ENCODE assay signal across 26 mouse cellular contexts in the genomic region with DNA sequence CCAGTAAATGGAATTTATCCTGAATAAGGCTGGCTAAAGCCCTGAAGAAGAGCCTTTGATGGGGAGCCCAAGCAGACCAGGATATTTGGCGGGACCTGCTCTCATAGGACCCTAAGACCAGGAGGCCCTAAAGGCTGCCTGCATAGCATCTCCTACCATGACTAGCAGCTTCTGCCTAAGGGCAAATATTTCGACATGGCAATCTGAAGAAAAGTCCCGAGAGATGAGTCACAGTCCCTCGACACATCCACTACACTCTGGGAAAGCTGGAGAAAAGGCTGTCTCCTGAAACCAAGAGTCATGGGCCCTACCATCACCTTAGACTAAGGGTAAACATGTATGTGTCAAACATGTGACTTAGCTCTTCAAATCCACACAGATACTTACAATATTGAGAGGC. TPM values are rescaled to one million over a fixed set of nuclear protein-coding genes. Genes with fewer than 3 reads are reported as not detected.
DNase-seq lines count a peak whose midpoint lies in the region; ATAC-seq and TF ChIP-seq lines count a peak whose summit lies in the region.
"Had no signal": no experiment of that assay in that cellular context is flagged by ENCODE, and none has a peak within 500 bp of the region (broad histone marks: within the 10 kb centered on the region; RNA-seq: fewer than 3 reads in every experiment).

No protein-coding gene starts in this region.

- no peak overlapping the region for H3K4me2 ChIP-seq in embryonic facial prominence, embryonic 13.5 days
- no peak overlapping the region for H3K4me2 ChIP-seq in neural tube, embryonic 13.5 days
- no peak overlapping the region for H3K4me2 ChIP-seq in neural tube, embryonic 15.5 days
- H3K4me2 ChIP-seq: embryonic facial prominence, embryonic 12.5 days; forebrain, embryonic 12.5 days; limb, embryonic 15.5 days; liver, embryonic 13.5 days; midbrain, embryonic 13.5 days had no signal

- CTCF ChIA-PET in Patski (lab: Charles Lee) = interaction anchor here (1.1 to 3.7 kb wide), 12 partner anchors 9 to 136 kb away, joined by 3 to 16 read pairs (median 4); no protein-coding TSS in a partner anchor

- DNase-seq in embryonic facial prominence, embryonic 10.5 days (ENCODE audit: low spot score) = no peak
- DNase-seq in Patski (ENCODE audit: low read depth, low spot score) = peak; percentile 64
- no peak for DNase-seq in layer of hippocampus, adult 9-11 months
- DNase-seq: cerebellum, adult 8-10 months; cerebellum, postnatal 36 days; forebrain, postnatal 0 days; gastrocnemius, postnatal 10 days; liver, embryonic 13.5 days; lung, adult 18-20 months; lung, postnatal 4 days; right cerebral cortex, postnatal 4 days; thymus, adult 18-20 months; thymus, postnatal 36 days had no signal

- TF ChIP-seq CTCF in Patski (IDR thresholded peaks at IDR 0.05) = no peak

- H3K4me1 ChIP-seq in embryonic facial prominence, embryonic 13.5 days = no peaks in the 10 kb centered on the region
- H3K4me1 ChIP-seq in embryonic facial prominence, embryonic 10.5 days = no peaks in the 10 kb centered on the region
- peaks cover 7% of the 10 kb centered on the region for H3K4me1 ChIP-seq in neural tube, embryonic 13.5 days (replicated peaks)
- no peaks in the 10 kb centered on the region for H3K4me1 ChIP-seq in neural tube, embryonic 15.5 days
- H3K4me1 ChIP-seq: embryonic facial prominence, embryonic 12.5 days; forebrain, embryonic 12.5 days; limb, embryonic 10.5 days; limb, embryonic 15.5 days; midbrain, embryonic 13.5 days had no signal

- POLR2A ChIA-PET in Patski (lab: Charles Lee) = interaction anchor here (1.2 kb wide), 1 partner anchor 48 kb away, joined by 3 read pairs; no protein-coding TSS in a partner anchor

- no peak overlapping the region for H3K4me3 ChIP-seq in embryonic facial prominence, embryonic 13.5 days
- H3K4me3 ChIP-seq in embryonic facial prominence, embryonic 10.5 days = no peak overlapping the region
- H3K4me3 ChIP-seq in neural tube, embryonic 13.5 days = no peak overlapping the region
- H3K4me3 ChIP-seq in neural tube, embryonic 15.5 days (replicated peaks) = no peak overlapping the region
- H3K4me3 ChIP-seq: embryonic facial prominence, embryonic 12.5 days; erythroblast, embryonic 14.5 days; forebrain, embryonic 12.5 days; limb, embryonic 10.5 days; limb, embryonic 15.5 days; liver, embryonic 13.5 days; megakaryocyte, embryonic 14.5 days; midbrain, embryonic 13.5 days had no signal

- H3K9me3 ChIP-seq in embryonic facial prominence, embryonic 13.5 days = no peaks in the 10 kb centered on the region
- no peaks in the 10 kb centered on the region for H3K9me3 ChIP-seq in embryonic facial prominence, embryonic 10.5 days
- no peaks in the 10 kb centered on the region for H3K9me3 ChIP-seq in neural tube, embryonic 13.5 days
- no peaks in the 10 kb centered on the region for H3K9me3 ChIP-seq in neural tube, embryonic 15.5 days (replicated peaks)
- H3K9me3 ChIP-seq: embryonic facial prominence, embryonic 12.5 days; forebrain, embryonic 12.5 days; limb, embryonic 10.5 days; limb, embryonic 15.5 days; liver, embryonic 13.5 days; megakaryocyte, embryonic 14.5 days; midbrain, embryonic 13.5 days had no signal

- WGBS in embryonic facial prominence, embryonic 13.5 days = 83% methylated on average over 4 of the region's 4 CpGs
- WGBS in embryonic facial prominence, embryonic 10.5 days = 85% methylated on average over 4 of the region's 4 CpGs
- 87% methylated on average over 4 of the region's 4 CpGs for WGBS in neural tube, embryonic 13.5 days
- 94% methylated on average over 4 of the region's 4 CpGs for WGBS in neural tube, embryonic 15.5 days

- H3K36me3 ChIP-seq in embryonic facial prominence, embryonic 13.5 days = peaks cover 55% of the 10 kb centered on the region
- H3K36me3 ChIP-seq in embryonic facial prominence, embryonic 10.5 days (replicated peaks) = peaks cover 29% of the 10 kb centered on the region
- peaks cover 58% of the 10 kb centered on the region for H3K36me3 ChIP-seq in neural tube, embryonic 13.5 days
- H3K36me3 ChIP-seq in neural tube, embryonic 15.5 days = peaks cover 39% of the 10 kb centered on the region

- no peak overlapping the region for H3K27ac ChIP-seq in embryonic facial prominence, embryonic 13.5 days
- H3K27ac ChIP-seq in embryonic facial prominence, embryonic 10.5 days (replicated peaks) = no peak overlapping the region
- H3K27ac ChIP-seq in neural tube, embryonic 13.5 days (replicated peaks) = 0 out of 2 replicates have a peak overlapping the region, but pooled peaks have one; percentile 9
- H3K27ac ChIP-seq in neural tube, embryonic 15.5 days (replicated peaks) = no peak overlapping the region
- H3K27ac ChIP-seq: embryonic facial prominence, embryonic 12.5 days; forebrain, embryonic 12.5 days; limb, embryonic 10.5 days; limb, embryonic 15.5 days; liver, embryonic 13.5 days; stomach, postnatal 0 days had no signal

- 0 out of 2 replicates have a peak overlapping the region, but pooled peaks have one; percentile 33 for H3K9ac ChIP-seq in embryonic facial prominence, embryonic 13.5 days
- peak overlapping the region; percentile 31; the same call in 1 of the 2 replicates for H3K9ac ChIP-seq in neural tube, embryonic 13.5 days
- no peak overlapping the region for H3K9ac ChIP-seq in neural tube, embryonic 15.5 days (replicated peaks)
- H3K9ac ChIP-seq: embryonic facial prominence, embryonic 12.5 days; forebrain, embryonic 12.5 days; forebrain, postnatal 0 days; limb, embryonic 15.5 days; liver, embryonic 13.5 days had no signal

- H3K27me3 ChIP-seq in embryonic facial prominence, embryonic 13.5 days = no peaks in the 10 kb centered on the region
- H3K27me3 ChIP-seq in embryonic facial prominence, embryonic 10.5 days (replicated peaks; ENCODE audit: low read depth, poor library complexity, severe bottlenecking) = no peaks in the 10 kb centered on the region
- no peaks in the 10 kb centered on the region for H3K27me3 ChIP-seq in neural tube, embryonic 13.5 days
- H3K27me3 ChIP-seq in neural tube, embryonic 15.5 days (replicated peaks) = no peaks in the 10 kb centered on the region
- H3K27me3 ChIP-seq in Patski = no peaks in the 10 kb centered on the region
- H3K27me3 ChIP-seq: embryonic facial prominence, embryonic 12.5 days; forebrain, embryonic 12.5 days; limb, embryonic 15.5 days; liver, embryonic 13.5 days; megakaryocyte, embryonic 14.5 days; midbrain, embryonic 13.5 days had no signal

- in situ Hi-C loops in Patski (cut with MboI; ENCODE audit: low pct_unique_long_range_greater_than_20kb) = loop anchor here (5.0 kb wide), 1 partner anchor 42 kb away; no protein-coding TSS in a partner anchor

- no peak for ATAC-seq in embryonic facial prominence, embryonic 13.5 days (ENCODE audit: insufficient number of reproducible peaks, insufficient read depth, low FRiP score, low TSS enrichment, low read depth)
- no peak for ATAC-seq in neural tube, embryonic 13.5 days (ENCODE audit: low read depth)
- no peak for ATAC-seq in neural tube, embryonic 15.5 days (ENCODE audit: low FRiP score)
- peak; percentile 78 for ATAC-seq in Patski
- ATAC-seq in megakaryocyte-erythroid progenitor cell, adult 5-6 weeks (replicated peaks; ENCODE audit: low FRiP score, low TSS enrichment, poor library complexity, severe bottlenecking) = no peak
- ATAC-seq: CD4-positive, CD25-positive, alpha-beta regulatory T cell, adult 4 months had no signal

RNA-seq across cellular contexts. Expression of gene Chid1, which starts 15.4 kb away (rescaled TPM):
- 34.6 and 40.5 TPM in 2 replicates for polyA plus RNA-seq in embryonic facial prominence, embryonic 13.5 days (2015; fragmentation: Nextera tagmentation; extraction: Ambion mirVana)
- 23.8 and 24.3 TPM in 2 replicates for polyA plus RNA-seq in embryonic facial prominence, embryonic 10.5 days (2016; fragmentation: Nextera tagmentation; extraction: Ambion mirVana)
- polyA plus RNA-seq in neural tube, embryonic 13.5 days (2015; fragmentation: Nextera tagmentation; extraction: Ambion mirVana) = 36.9 and 38.6 TPM in 2 replicates
- polyA plus RNA-seq in neural tube, embryonic 15.5 days (2015; fragmentation: Nextera tagmentation; extraction: Ambion mirVana) = 50.4 and 54.4 TPM in 2 replicates
- polyA plus RNA-seq in Patski (2021) = 41.6 TPM
- total RNA-seq in megakaryocyte-erythroid progenitor cell, adult 5-6 weeks (2014; fragmentation: Nextera tagmentation) = 10.5 and 22.5 TPM in 2 replicates
- total RNA-seq in megakaryocyte-erythroid progenitor cell, adult 5-6 weeks (2017) = 31.8 and 44.9 TPM in 2 replicates

RNA-seq across cellular contexts. Expression of gene Ap2a2, which starts 37.7 kb away (rescaled TPM):
- polyA plus RNA-seq in embryonic facial prominence, embryonic 13.5 days (2015; fragmentation: Nextera tagmentation; extraction: Ambion mirVana) = 80.1 and 82.9 TPM in 2 replicates
- polyA plus RNA-seq in embryonic facial prominence, embryonic 10.5 days (2016; fragmentation: Nextera tagmentation; extraction: Ambion mirVana) = 98.1 and 99.2 TPM in 2 replicates
- 109 and 117 TPM in 2 replicates for polyA plus RNA-seq in neural tube, embryonic 13.5 days (2015; fragmentation: Nextera tagmentation; extraction: Ambion mirVana)
- 105 and 109 TPM in 2 replicates for polyA plus RNA-seq in neural tube, embryonic 15.5 days (2015; fragmentation: Nextera tagmentation; extraction: Ambion mirVana)
- 76.4 TPM for polyA plus RNA-seq in Patski (2021)
- total RNA-seq in megakaryocyte-erythroid progenitor cell, adult 5-6 weeks (2014; fragmentation: Nextera tagmentation) = 32.0 and 42.0 TPM in 2 replicates
- 27.0 and 35.5 TPM in 2 replicates for total RNA-seq in megakaryocyte-erythroid progenitor cell, adult 5-6 weeks (2017)

RNA-seq across cellular contexts. Expression of gene Tspan4, which starts 49.2 kb away (rescaled TPM):
- 46.4 and 55.6 TPM in 2 replicates for polyA plus RNA-seq in embryonic facial prominence, embryonic 13.5 days (2015; fragmentation: Nextera tagmentation; extraction: Ambion mirVana)
- 32.6 and 34.2 TPM in 2 replicates for polyA plus RNA-seq in embryonic facial prominence, embryonic 10.5 days (2016; fragmentation: Nextera tagmentation; extraction: Ambion mirVana)
- polyA plus RNA-seq in neural tube, embryonic 13.5 days (2015; fragmentation: Nextera tagmentation; extraction: Ambion mirVana) = 54.3 and 57.1 TPM in 2 replicates
- polyA plus RNA-seq in neural tube, embryonic 15.5 days (2015; fragmentation: Nextera tagmentation; extraction: Ambion mirVana) = 73.0 and 77.3 TPM in 2 replicates
- 479 TPM for polyA plus RNA-seq in Patski (2021)
- 31.6 and 38.2 TPM in 2 replicates for total RNA-seq in megakaryocyte-erythroid progenitor cell, adult 5-6 weeks (2014; fragmentation: Nextera tagmentation)
- 26.0 and 33.9 TPM in 2 replicates for total RNA-seq in megakaryocyte-erythroid progenitor cell, adult 5-6 weeks (2017)

RNA-seq across cellular contexts. Expression of gene Polr2l, which starts 49.3 kb away (rescaled TPM):
- 64.5 and 70.3 TPM in 2 replicates for polyA plus RNA-seq in embryonic facial prominence, embryonic 13.5 days (2015; fragmentation: Nextera tagmentation; extraction: Ambion mirVana)
- 84.0 and 86.0 TPM in 2 replicates for polyA plus RNA-seq in embryonic facial prominence, embryonic 10.5 days (2016; fragmentation: Nextera tagmentation; extraction: Ambion mirVana)
- polyA plus RNA-seq in neural tube, embryonic 13.5 days (2015; fragmentation: Nextera tagmentation; extraction: Ambion mirVana) = 79.3 and 85.0 TPM in 2 replicates
- 85.3 and 89.8 TPM in 2 replicates for polyA plus RNA-seq in neural tube, embryonic 15.5 days (2015; fragmentation: Nextera tagmentation; extraction: Ambion mirVana)
- 55.2 TPM for polyA plus RNA-seq in Patski (2021)
- total RNA-seq in megakaryocyte-erythroid progenitor cell, adult 5-6 weeks (2014; fragmentation: Nextera tagmentation) = 77.2 and 78.1 TPM in 2 replicates
- 53.3 and 54.9 TPM in 2 replicates for total RNA-seq in megakaryocyte-erythroid progenitor cell, adult 5-6 weeks (2017)

RNA-seq across cellular contexts. Expression of gene Cd151, which starts 57.1 kb away (rescaled TPM):
- polyA plus RNA-seq in embryonic facial prominence, embryonic 13.5 days (2015; fragmentation: Nextera tagmentation; extraction: Ambion mirVana) = 16.5 and 16.6 TPM in 2 replicates
- 20.6 and 22.4 TPM in 2 replicates for polyA plus RNA-seq in embryonic facial prominence, embryonic 10.5 days (2016; fragmentation: Nextera tagmentation; extraction: Ambion mirVana)
- 19.1 and 22.7 TPM in 2 replicates for polyA plus RNA-seq in neural tube, embryonic 13.5 days (2015; fragmentation: Nextera tagmentation; extraction: Ambion mirVana)
- 23.7 and 25.1 TPM in 2 replicates for polyA plus RNA-seq in neural tube, embryonic 15.5 days (2015; fragmentation: Nextera tagmentation; extraction: Ambion mirVana)
- 551 TPM for polyA plus RNA-seq in Patski (2021)
- total RNA-seq in megakaryocyte-erythroid progenitor cell, adult 5-6 weeks (2014; fragmentation: Nextera tagmentation) = 20.2 and 24.2 TPM in 2 replicates
- total RNA-seq in megakaryocyte-erythroid progenitor cell, adult 5-6 weeks (2017) = 13.2 and 17.6 TPM in 2 replicates
